Mouse (Mus musculus) regulatory T cell (primary cell): ENCODE results near the gene Acot5.

Experiments
- in situ Hi-C: fragments of 300-600 bp; cut with MboI, MseI; formaldehyde crosslinking; loops from one replicate; pipeline ENCODE4 v1.15.1; 2025; ENCODE audit warnings: high pct_unique_total_duplicates

The Acot5 gene

DNA sequence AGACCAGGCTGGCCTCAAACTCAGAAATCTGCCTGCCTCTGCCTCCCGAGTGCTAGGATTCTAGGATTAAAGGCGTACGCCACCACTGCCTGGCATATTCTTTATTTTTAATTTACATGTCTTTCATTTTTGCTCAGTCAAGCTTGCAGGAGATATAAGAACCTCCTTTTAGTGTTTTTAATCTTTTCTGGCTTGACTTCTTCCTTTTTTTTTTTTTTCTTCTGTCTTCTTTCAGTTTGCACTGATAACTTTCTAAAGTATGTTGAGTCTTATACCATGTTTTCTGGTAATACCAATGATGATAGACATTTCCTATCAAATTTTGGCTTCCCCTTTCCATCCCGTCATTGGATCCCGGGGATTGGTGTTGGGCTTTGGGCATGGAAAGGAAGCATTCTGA lies 50.5 kb downstream of the Acot5 start:
- in situ Hi-C loops = no loop called here
